Mouse (Mus musculus) forebrain, embryonic 11.5 days (tissue): ENCODE results near the gene Abat. TPM values are rescaled to one million over a fixed set of nuclear protein-coding genes. Genes with fewer than 3 reads are reported as not detected.

Source experiments
- ATAC-seq: fragments of 200-750 bp; cut with Nextera tagmentation; replicated peaks from 2 replicates; pipeline ENCODE4 v1.8.0; 2017; ENCODE audit warnings: moderate TSS enrichment; ENCODE audit not compliant: low FRiP score
- DNase-seq: peaks from one replicate; pipeline ENCODE4 v3.0.0-alpha.2; 2017; ENCODE audit warnings: low spot score
- H3K27ac ChIP-seq: fragments of 300-500 bp; sonication (generic); 2 replicates; pipeline ENCODE4 v1.5.1; 2014; ENCODE audit warnings: low read depth, low read length
- H3K27me3 ChIP-seq: fragments of 300-500 bp; sonication (generic); 2 replicates; pipeline ENCODE4 v1.6.1; 2014; ENCODE audit warnings: mild to moderate bottlenecking, low read length, mixed read lengths; ENCODE audit not compliant: control insufficient read depth, insufficient read depth
- H3K36me3 ChIP-seq: fragments of 300-500 bp; sonication (generic); 2 replicates; pipeline ENCODE4 v1.6.1; 2014; ENCODE audit warnings: mild to moderate bottlenecking, low read length, moderate library complexity, mixed read lengths; ENCODE audit not compliant: control insufficient read depth, insufficient read depth
- H3K4me1 ChIP-seq: fragments of 300-500 bp; sonication (generic); replicated peaks from 2 replicates; pipeline ENCODE4 v1.6.1; 2014; ENCODE audit warnings: low read length, mixed read lengths; ENCODE audit not compliant: control insufficient read depth, insufficient read depth
- H3K4me2 ChIP-seq: fragments of 300-500 bp; sonication (generic); 2 replicates; pipeline ENCODE4 v1.6.1; 2014; ENCODE audit warnings: low read depth, mild to moderate bottlenecking, low read length, moderate library complexity, mixed read lengths; ENCODE audit not compliant: severe bottlenecking
- H3K4me3 ChIP-seq: fragments of 300-500 bp; sonication (generic); 2 replicates; pipeline ENCODE4 v1.5.1; 2014; ENCODE audit warnings: low read depth, low read length
- H3K9ac ChIP-seq: fragments of 300-500 bp; sonication (generic); 2 replicates; pipeline ENCODE4 v1.6.1; 2014; ENCODE audit warnings: low read length
- H3K9me3 ChIP-seq: fragments of 300-500 bp; sonication (generic); 2 replicates; pipeline ENCODE4 v1.6.1; 2016; ENCODE audit warnings: low read length, mixed read lengths; ENCODE audit not compliant: control insufficient read depth
- WGBS: fragments of 180-500 bp; shearing (Covaris S2); extraction: QIAGEN DNeasy Blood & Tissue Kit; methylation state at CpG from one replicate; pipeline ENCODE4 v1.1.7; 2014; 5-methylcytosine and 5-hydroxymethylcytosine counted together
- polyA plus RNA-seq: library from polyadenylated mRNA; unstranded; fragments of >200 nt; fragmentation: Nextera tagmentation; extraction: Ambion mirVana; gene quantifications from 2 replicates; pipeline ENCODE4 v1.2.1, GENCODE M21; 2014

The Abat gene
- polyA plus RNA-seq, 1 experiment from 2014 or later: 22.7 TPM

- Histone ChIP-seq H3K27ac (no peak overlapping the region), H3K36me3 (peaks cover 3% of the 10 kb centered on the region; the same call in 1 of the 2 replicates), H3K4me1 (peaks cover 11% of the 10 kb centered on the region; the same call in 1 of the 2 replicates), H3K27me3 (no peaks in the 10 kb centered on the region), H3K4me3 (no peak overlapping the region), H3K4me2 (no peak overlapping the region), H3K9me3 (no peaks in the 10 kb centered on the region), H3K9ac (no peak overlapping the region)
- no peak for DNase-seq
- 90% methylated on average over 11 of the region's 11 CpGs for WGBS
- no peak for ATAC-seq
Measured at GRCm38 (mm10) chr16:8639466-8640191, 126.4 kb downstream of the Abat start.

- Histone ChIP-seq H3K36me3 (peaks cover 8% of the 10 kb centered on the region; the same call in 1 of the 2 replicates), H3K4me2 (no peak overlapping the region), H3K4me3 (no peak overlapping the region), H3K9me3 (no peaks in the 10 kb centered on the region), H3K4me1 (no peaks in the 10 kb centered on the region), H3K27ac (no peak overlapping the region), H3K9ac (no peak overlapping the region), H3K27me3 (no peaks in the 10 kb centered on the region)
- ATAC-seq (peak; percentile 69), DNase-seq (no peak)
- WGBS: 77% methylated on average over 2 of the region's 2 CpGs
Measured at GRCm38 (mm10) chr16:8643855-8644254, 130.6 kb downstream of the Abat start.

- Histone ChIP-seq H3K4me1 (no peaks in the 10 kb centered on the region), H3K27me3 (no peaks in the 10 kb centered on the region), H3K36me3 (peaks cover 8% of the 10 kb centered on the region; the same call in 1 of the 2 replicates), H3K27ac (no peak overlapping the region), H3K4me3 (no peak overlapping the region), H3K9ac (no peak overlapping the region), H3K9me3 (no peaks in the 10 kb centered on the region), H3K4me2 (no peak overlapping the region)
- DNase-seq (no peak), ATAC-seq (no peak)
- 83% methylated on average over 6 of the region's 6 CpGs for WGBS
Measured at GRCm38 (mm10) chr16:8645546-8645945, 132.3 kb downstream of the Abat start.

- H3K9me3 ChIP-seq: no peaks in the 10 kb centered on the region
- WGBS: 96% methylated on average over 3 of the region's 3 CpGs
- DNase-seq: no peak
- peaks cover 13% of the 10 kb centered on the region; the same call in 1 of the 2 replicates for H3K36me3 ChIP-seq
- H3K9ac ChIP-seq: no peak overlapping the region
- H3K27me3 ChIP-seq: no peaks in the 10 kb centered on the region
- no peak overlapping the region for H3K4me3 ChIP-seq
- no peak overlapping the region for H3K4me2 ChIP-seq
- ATAC-seq: no peak
- no peaks in the 10 kb centered on the region for H3K4me1 ChIP-seq
- no peak overlapping the region for H3K27ac ChIP-seq
Measured at GRCm38 (mm10) chr16:8650007-8650406, 136.8 kb downstream of the Abat start.

- Histone ChIP-seq H3K4me1 (no peaks in the 10 kb centered on the region), H3K4me2 (no peak overlapping the region), H3K27ac (no peak overlapping the region), H3K27me3 (no peaks in the 10 kb centered on the region), H3K9ac (no peak overlapping the region), H3K36me3 (peaks cover 8% of the 10 kb centered on the region; the same call in 1 of the 2 replicates), H3K9me3 (no peaks in the 10 kb centered on the region), H3K4me3 (no peak overlapping the region)
- no peak for DNase-seq
- WGBS: 91% methylated on average over 6 of the region's 6 CpGs
- no peak for ATAC-seq
Measured at GRCm38 (mm10) chr16:8655108-8655507, 141.9 kb downstream of the Abat start.

- H3K4me3 ChIP-seq: no peak overlapping the region
- DNase-seq (no peak), ATAC-seq (no peak)
- H3K4me2 ChIP-seq: no peak overlapping the region
- no peak overlapping the region for H3K9ac ChIP-seq
- WGBS: 89% methylated on average over 9 of the region's 9 CpGs
- H3K36me3 ChIP-seq: peaks cover 8% of the 10 kb centered on the region; the same call in 1 of the 2 replicates
- no peaks in the 10 kb centered on the region for H3K4me1 ChIP-seq
- H3K9me3 ChIP-seq: no peaks in the 10 kb centered on the region
- H3K27ac ChIP-seq: no peak overlapping the region
- H3K27me3 ChIP-seq: no peaks in the 10 kb centered on the region
Measured at GRCm38 (mm10) chr16:8655599-8655998, 142.4 kb downstream of the Abat start.

GRCm38 (mm10) chr16:8656256-8656655 lies 143.0 kb downstream of the Abat start:
- no peak overlapping the region for H3K4me3 ChIP-seq
- ATAC-seq (no peak), DNase-seq (no peak)
- H3K27ac ChIP-seq: no peak overlapping the region
- no peaks in the 10 kb centered on the region for H3K4me1 ChIP-seq
- 87% methylated on average over 2 of the region's 2 CpGs for WGBS
- no peaks in the 10 kb centered on the region for H3K27me3 ChIP-seq
- no peak overlapping the region for H3K9ac ChIP-seq
- H3K36me3 ChIP-seq: peaks cover 8% of the 10 kb centered on the region; the same call in 1 of the 2 replicates
- H3K9me3 ChIP-seq: no peaks in the 10 kb centered on the region
- no peak overlapping the region for H3K4me2 ChIP-seq

GRCm38 (mm10) chr16:8658349-8658748 lies 145.1 kb downstream of the Abat start:
- Histone ChIP-seq H3K9me3 (no peaks in the 10 kb centered on the region), H3K27ac (no peak overlapping the region), H3K9ac (no peak overlapping the region), H3K4me3 (no peak overlapping the region), H3K4me2 (no peak overlapping the region), H3K36me3 (no peaks in the 10 kb centered on the region; the same call in 1 of the 2 replicates), H3K27me3 (no peaks in the 10 kb centered on the region), H3K4me1 (no peaks in the 10 kb centered on the region)
- peak; percentile 40 for DNase-seq
- 79% methylated on average over 4 of the region's 4 CpGs for WGBS
- no peak for ATAC-seq

- no peaks in the 10 kb centered on the region for H3K9me3 ChIP-seq
- no peak overlapping the region for H3K9ac ChIP-seq
- 84% methylated on average over 4 of the region's 4 CpGs for WGBS
- no peaks in the 10 kb centered on the region for H3K27me3 ChIP-seq
- no peak overlapping the region for H3K4me2 ChIP-seq
- H3K36me3 ChIP-seq: no peaks in the 10 kb centered on the region; the same call in 1 of the 2 replicates
- DNase-seq: no peak
- H3K27ac ChIP-seq: no peak overlapping the region
- no peak overlapping the region for H3K4me3 ChIP-seq
- ATAC-seq: no peak
- H3K4me1 ChIP-seq: no peaks in the 10 kb centered on the region
Measured at GRCm38 (mm10) chr16:8658764-8659163, 145.5 kb downstream of the Abat start.
